Mouse (Mus musculus) cerebellum, adult 2 months (tissue): ENCODE results near the gene Cramp1l. TPM values are rescaled to one million over a fixed set of nuclear protein-coding genes. Genes with fewer than 3 reads are reported as not detected.
"Not testable (repeated sequence)": the region's sequence is repeated elsewhere in the genome, so short reads cannot be mapped to it uniquely, and the experiment has no call there.

ENCODE experiments used
- DNase-seq, 2 experiments: peaks; one replicate each; pipeline ENCODE4 v3.0.0; 2021
- H3K27ac ChIP-seq: fragments of 200-500 bp; 2 replicates; pipeline ENCODE4 v1.5.1; 2012; ENCODE audit warnings: low read length, control low read depth, inconsistent platforms; ENCODE audit not compliant: insufficient read depth
- H3K27me3 ChIP-seq: fragments of 200-500 bp; 2 replicates; pipeline ENCODE4 v1.6.1; 2012; ENCODE audit warnings: inconsistent platforms, mild to moderate bottlenecking, low read length, moderate library complexity; ENCODE audit not compliant: control insufficient read depth, insufficient read depth
- H3K4me1 ChIP-seq: fragments of 200-500 bp; 2 replicates; pipeline ENCODE4 v1.6.1; 2011; ENCODE audit warnings: low read length; ENCODE audit not compliant: control insufficient read depth, insufficient read depth
- H3K4me3 ChIP-seq: fragments of 200-500 bp; replicated peaks from 2 replicates; pipeline ENCODE3; 2011; ENCODE audit warnings: mild to moderate bottlenecking, low read depth, low read length, control low read depth; ENCODE audit not compliant: insufficient read depth
- CTCF ChIP-seq: fragments of 200-500 bp; IDR thresholded peaks from 2 replicates; pipeline ENCODE4 v1.5.1; 2011; ENCODE audit warnings: low read depth, mild to moderate bottlenecking, control low read depth, low read length, moderate library complexity, borderline replicate concordance; ENCODE audit not compliant: insufficient read depth
- POLR2A ChIP-seq: fragments of 200-500 bp; IDR thresholded peaks from 2 replicates; pipeline ENCODE4 v1.6.1; 2011; ENCODE audit warnings: low read length, control low read depth, borderline replicate concordance; ENCODE audit not compliant: insufficient read depth
- WGBS: fragments of 180-500 bp; shearing (Covaris S2); methylation state at CpG from one replicate; pipeline ENCODE4 v1.1.7; 2018; 5-methylcytosine and 5-hydroxymethylcytosine counted together
- polyA plus RNA-seq: library from polyadenylated mRNA; depleted of rRNA; stranded (reverse); fragments of >200 nt; gene quantifications from 2 replicates; pipeline ENCODE4 v1.2.3, GENCODE M21; 2012

Cramp1l gene
- polyA plus RNA-seq, 1 experiment: 19.8 TPM

- TF ChIP-seq CTCF (no peak), POLR2A (no peak)
- H3K27ac ChIP-seq: no peak overlapping the region
- DNase-seq: no peak
- WGBS: 84% methylated on average over 2 of the region's 2 CpGs
- H3K4me3 ChIP-seq: no peak overlapping the region
- H3K4me1 ChIP-seq: no peaks in the 10 kb centered on the region
- H3K27me3 ChIP-seq: no peaks in the 10 kb centered on the region
These were observed 64.9 kb downstream of the Cramp1l start for GRCm38 (mm10) chr17:24950671-24951070.

DNA sequence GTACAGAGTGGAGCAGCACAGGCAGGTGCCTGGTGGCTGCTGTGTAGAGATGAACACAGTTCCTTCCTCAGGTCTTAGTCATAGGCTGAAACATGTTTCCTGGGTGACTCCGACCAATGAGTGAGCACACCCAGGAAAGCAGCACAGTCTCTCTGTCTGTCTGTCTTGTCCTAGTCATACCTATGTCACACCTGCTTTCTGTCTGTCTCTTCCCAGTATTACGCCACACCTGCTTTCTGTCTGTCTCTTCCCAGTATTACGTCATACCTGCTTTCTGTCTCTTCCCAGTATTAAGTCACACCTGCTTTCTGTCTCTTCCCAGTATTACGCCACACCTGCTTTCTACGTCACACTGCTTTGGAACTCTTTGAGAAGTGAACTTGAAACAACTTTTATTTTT, 67.4 kb downstream of the Cramp1l start:
- Histone ChIP-seq H3K4me3 (no peak overlapping the region), H3K27ac (no peak overlapping the region), H3K4me1 (no peaks in the 10 kb centered on the region), H3K27me3 (no peaks in the 10 kb centered on the region)
- DNase-seq: no peak
- 94% methylated on average over 5 of the region's 5 CpGs for WGBS
- TF ChIP-seq POLR2A (no peak), CTCF (no peak)

DNA sequence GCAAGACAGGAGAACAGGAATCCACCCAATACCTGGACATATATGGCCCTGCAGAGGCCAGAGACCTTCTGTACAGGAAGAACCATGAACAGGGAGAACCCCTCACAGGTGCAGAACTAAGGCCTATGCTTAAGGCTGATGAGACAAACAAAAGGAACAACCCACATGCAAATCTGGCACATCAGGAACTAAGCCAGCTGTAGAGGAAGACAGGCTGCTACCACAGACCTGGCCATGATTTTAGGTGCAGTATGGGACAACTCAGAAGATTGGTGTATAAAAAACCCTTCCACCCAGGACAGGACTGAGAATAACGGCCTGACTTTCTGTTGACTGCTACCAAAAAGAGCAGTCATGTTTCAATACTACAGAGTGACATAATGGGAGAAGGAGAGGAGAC, 72.0 kb downstream of the Cramp1l start:
- DNase-seq, H3K4me1 ChIP-seq, H3K27me3 ChIP-seq, H3K27ac ChIP-seq, H3K4me3 ChIP-seq: not testable (repeated sequence)
- 93% methylated on average over 1 of the region's 1 CpGs for WGBS

DNA sequence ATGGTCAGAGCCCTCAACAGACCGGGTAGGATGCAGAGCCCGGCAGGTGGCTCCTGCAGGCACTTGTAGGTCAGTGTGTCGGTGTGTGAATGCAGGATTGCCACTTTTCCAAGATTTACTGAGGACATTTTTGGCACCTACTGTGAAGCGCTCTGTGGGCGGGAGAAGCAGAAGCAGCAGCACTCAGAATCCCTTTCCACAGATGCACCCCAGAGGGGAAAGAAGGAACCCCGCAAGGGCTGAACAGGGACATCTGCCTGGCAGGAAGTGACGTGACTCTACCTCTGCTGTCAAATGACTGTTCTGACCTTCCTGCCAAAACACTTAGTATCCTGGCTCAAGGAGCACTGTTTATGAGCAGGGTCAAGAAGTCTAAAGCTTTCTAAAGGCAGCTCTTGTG, 72.6 kb downstream of the Cramp1l start:
- H3K4me1 ChIP-seq: no peaks in the 10 kb centered on the region; the same call in 1 of the 2 replicates
- 58% methylated on average over 7 of the region's 7 CpGs for WGBS
- no peak overlapping the region for H3K4me3 ChIP-seq
- H3K27me3 ChIP-seq: no peaks in the 10 kb centered on the region
- TF ChIP-seq POLR2A (no peak), CTCF (no peak)
- no peak for DNase-seq
- H3K27ac ChIP-seq: no peak overlapping the region

- 5% methylated on average over 2 of the region's 2 CpGs for WGBS
- not testable (repeated sequence) for H3K27ac ChIP-seq
- TF ChIP-seq CTCF: peak; percentile 55
These were observed 73.1 kb downstream of the Cramp1l start for GRCm38 (mm10) chr17:24942453-24942852.

DNA sequence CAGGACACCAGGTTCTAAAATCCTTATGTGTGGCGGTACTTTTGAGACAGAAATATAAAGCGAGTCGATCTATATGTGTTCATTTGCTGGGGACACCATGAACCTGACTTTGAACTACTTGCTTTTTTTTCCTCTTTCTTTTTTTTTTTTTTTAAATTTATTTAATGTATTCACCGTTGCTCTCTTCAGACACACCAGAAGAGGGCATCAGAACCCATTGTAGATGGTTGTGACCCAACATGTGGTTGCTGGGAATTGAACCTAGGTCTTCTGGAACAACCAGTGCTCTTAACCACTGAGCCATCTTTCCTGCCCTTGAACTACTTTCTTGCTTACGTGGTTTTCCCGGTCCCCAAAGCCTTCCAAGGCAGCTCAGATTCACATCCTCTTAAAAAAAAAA, 78.3 kb downstream of the Cramp1l start:
- Histone ChIP-seq H3K4me3 (peak overlapping the region; percentile 93), H3K27ac (peak overlapping the region; percentile 97), H3K4me1 (peaks cover 9% of the 10 kb centered on the region; the same call in 1 of the 2 replicates), H3K27me3 (no peaks in the 10 kb centered on the region)
- no peak for DNase-seq
- TF ChIP-seq CTCF (0 out of 2 replicates have a peak, but pooled peaks have one; percentile 2), POLR2A (no peak)
- WGBS: 39% methylated on average over 6 of the region's 6 CpGs

More at GRCm38 (mm10) chr17:24942453-24942852, 73.1 kb downstream of the Cramp1l start:
- not testable (repeated sequence) for H3K4me3 ChIP-seq, H3K27me3 ChIP-seq, H3K4me1 ChIP-seq
- DNase-seq: peak; percentile 42 to 52

DNA sequence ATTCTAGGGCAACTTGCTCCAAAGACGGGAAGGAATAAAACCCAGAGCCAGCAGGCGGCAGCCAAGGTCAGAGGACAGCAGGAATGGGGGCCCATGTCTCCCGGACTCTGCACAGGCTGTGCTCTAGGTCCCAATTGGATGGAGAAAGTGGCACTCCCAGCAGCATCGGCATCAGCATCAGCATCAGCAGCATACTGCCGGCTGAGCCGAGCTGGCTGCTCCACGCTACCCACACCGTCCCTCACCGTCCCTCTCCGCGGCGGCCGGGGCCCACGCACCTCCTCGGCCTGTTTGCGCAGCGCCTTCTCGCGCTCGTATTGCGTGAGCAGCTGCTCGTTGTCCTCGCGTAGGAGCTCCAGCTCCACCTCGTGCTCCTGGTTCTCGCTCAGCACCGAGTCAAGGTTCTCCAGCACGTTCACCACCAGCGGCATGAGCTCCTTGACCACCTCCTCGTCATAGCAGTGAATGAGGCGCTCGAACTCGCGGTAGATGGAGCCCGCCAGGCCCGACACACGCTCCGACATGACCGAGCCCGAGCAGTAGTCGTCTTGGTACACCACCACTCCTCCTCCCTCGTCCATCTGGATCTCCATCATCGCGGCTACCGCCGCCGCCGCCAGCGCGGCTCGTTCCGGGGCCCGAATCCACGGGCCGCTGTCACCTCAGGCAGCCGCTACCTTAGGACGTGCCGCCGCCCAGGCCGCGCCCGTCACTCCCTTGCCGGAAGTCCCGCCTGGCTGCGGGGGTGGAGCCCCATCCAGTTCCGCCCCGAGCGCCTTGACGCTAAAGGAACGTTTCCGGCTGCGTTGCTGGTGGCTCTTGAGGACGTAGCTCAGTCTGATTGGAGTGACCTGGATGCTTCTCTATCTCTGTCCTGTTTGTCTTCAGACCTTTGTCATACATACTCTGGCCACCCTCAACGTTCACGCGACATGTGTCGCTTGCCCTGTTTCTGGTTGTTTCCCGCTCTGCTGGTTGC, 79.0 kb downstream of the Cramp1l start, which contains the start of gene Mapk8ip3:
Mapk8ip3 (minus strand) TSS at position 719 of the 979 bp plus-strand sequence.
- peak; percentile 97; the same call in 1 of the 2 replicates for TF ChIP-seq POLR2A
- TF ChIP-seq CTCF: peak; percentile 7; the same call in 1 of the 2 replicates
- under 1% methylated on average over 78 of the region's 78 CpGs for WGBS
- Histone ChIP-seq H3K27me3 (no peaks in the 10 kb centered on the region), H3K4me1 (peaks cover 11% of the 10 kb centered on the region; the same call in 1 of the 2 replicates), H3K4me3 (peak within 1 kb of the TSS; percentile 93), H3K27ac (peak within 1 kb of the TSS; percentile 97)
- DNase-seq: peak; percentile 96

DNA sequence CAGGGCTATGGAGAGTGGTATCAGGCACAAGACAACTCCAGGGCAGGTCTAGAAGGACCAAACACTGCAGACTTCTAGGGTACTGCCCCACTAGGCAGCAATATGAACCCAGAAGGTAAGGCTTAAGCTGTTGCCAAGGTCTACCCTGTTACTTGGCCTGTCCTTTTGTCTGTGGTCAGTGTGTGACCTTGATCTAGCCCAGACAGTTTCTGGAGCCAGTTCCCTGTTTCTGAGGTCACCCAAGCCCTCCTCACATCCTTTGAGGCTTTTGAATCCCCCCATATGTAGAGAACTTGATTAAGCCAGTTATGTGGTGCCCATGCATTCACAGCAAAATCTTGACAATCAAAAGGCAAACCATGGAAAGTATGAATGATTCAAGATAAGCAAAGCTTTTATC, 79.9 kb downstream of the Cramp1l start:
- H3K4me3 ChIP-seq: peak overlapping the region; percentile 54

More for the DNA sequence above, 79.9 kb downstream of the Cramp1l start:
- no peaks in the 10 kb centered on the region for H3K27me3 ChIP-seq
- DNase-seq: no peak
- H3K27ac ChIP-seq: peak overlapping the region; percentile 15; the same call in 1 of the 2 replicates
- H3K4me1 ChIP-seq: peaks cover 11% of the 10 kb centered on the region; the same call in 1 of the 2 replicates
- TF ChIP-seq POLR2A (no peak), CTCF (no peak)
